Mouse (Mus musculus): ENCODE measurements around the gene Caap1.

DNA sequence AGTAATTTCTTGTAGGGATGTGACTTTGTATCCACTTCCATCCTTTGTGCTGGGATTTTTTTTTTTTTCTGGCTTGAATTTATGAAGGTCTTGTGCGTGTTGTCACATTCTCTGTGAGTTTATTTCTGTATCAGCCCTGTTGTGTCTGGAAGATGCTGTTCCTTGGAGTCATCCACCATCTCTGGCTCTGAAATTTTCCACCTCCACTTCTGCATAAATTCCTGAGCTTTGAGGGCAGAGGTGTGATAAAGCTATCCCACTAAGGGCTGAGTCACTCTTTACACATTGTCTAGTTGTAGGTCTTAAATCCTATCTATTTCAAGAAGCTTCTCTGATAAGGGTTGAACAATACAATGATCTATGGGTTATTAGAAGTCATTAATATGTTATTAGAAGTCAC is 101.7 kb downstream of the Caap1 start:
- no peak for TF ChIP-seq CTCF (IDR thresholded peaks at IDR 0.05; ENCODE audit: control insufficient read depth, insufficient read depth, insufficient replicate concordance, low read depth, low read length)
- no peak for TF ChIP-seq POLR2A (IDR thresholded peaks at IDR 0.05; ENCODE audit: control insufficient read depth, low read depth, low read length)

Measured in testis, adult 2 months (tissue).